Comparison of ENCODE assay signal across 19 mouse cellular contexts in the genomic region with DNA sequence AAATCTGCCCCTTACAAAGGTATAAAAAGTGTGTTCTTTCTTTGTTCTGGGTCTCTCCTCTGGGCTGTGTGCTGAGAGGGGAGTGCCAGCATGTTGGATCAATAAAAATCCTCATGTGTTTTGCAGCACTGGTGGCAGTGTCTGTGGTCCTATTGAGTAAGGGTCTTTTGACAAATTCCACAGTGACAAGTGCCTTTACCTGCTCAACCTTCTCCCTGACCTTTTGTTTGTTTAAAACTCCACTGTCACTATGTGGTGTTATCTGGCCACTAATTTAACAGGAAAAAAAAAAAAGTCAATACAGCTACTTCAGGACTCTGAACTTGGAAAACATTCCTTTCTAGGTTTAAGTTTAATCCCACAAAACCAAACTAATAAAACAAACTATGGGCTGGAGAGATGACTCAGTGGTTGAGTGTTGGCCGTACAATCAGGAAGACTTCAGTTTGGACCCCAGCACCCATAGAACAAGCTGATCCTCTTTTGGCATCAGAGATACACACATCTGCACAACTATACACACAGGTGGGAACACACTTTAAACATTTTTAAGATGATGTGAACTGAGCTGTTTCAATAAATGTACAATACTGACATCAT. TPM values are rescaled to one million over a fixed set of nuclear protein-coding genes. Genes with fewer than 3 reads are reported as not detected.
DNase-seq lines count a peak whose midpoint lies in the region; ATAC-seq and TF ChIP-seq lines count a peak whose summit lies in the region.
"Not testable (repeated sequence)": the region's sequence is repeated elsewhere in the genome, so short reads cannot be mapped to it uniquely, and the experiment has no call there.
"Had no signal": no experiment of that assay in that cellular context is flagged by ENCODE, and none has a peak within 500 bp of the region (broad histone marks: within the 10 kb centered on the region; RNA-seq: fewer than 3 reads in every experiment).

No protein-coding gene starts in this region.

- TF ChIP-seq CTCF in kidney, adult 2 months (conservative IDR thresholded peaks at IDR 0.05; ENCODE audit: insufficient read depth, insufficient read length, low read depth, low read length); liver, embryonic 14.5 days (IDR thresholded peaks at IDR 0.05; ENCODE audit: low read depth); liver, postnatal 0 days (IDR thresholded peaks at IDR 0.05; ENCODE audit: low read depth): not testable (repeated sequence)

- not testable (repeated sequence) for H3K4me3 ChIP-seq in intestine, embryonic 15.5 days (replicated peaks); kidney, adult 2 months (ENCODE audit: insufficient read depth, low read depth, low read length); liver, embryonic 11.5 days (ENCODE audit: low read depth, low read length); liver, embryonic 14.5 days (ENCODE audit: insufficient read depth in 1 of 2, low read depth in 2 of 2, low read length in 2 of 2); liver, postnatal 0 days (ENCODE audit: low read depth, low read length)

- not testable (repeated sequence) for H3K27ac ChIP-seq in intestine, embryonic 15.5 days; liver, embryonic 11.5 days (ENCODE audit: low read depth, low read length); liver, embryonic 14.5 days
- peak overlapping the region; percentile 86 for H3K27ac ChIP-seq in kidney, adult 2 months (ENCODE audit: insufficient read depth, low read depth, low read length)
- H3K27ac ChIP-seq in liver, postnatal 0 days (ENCODE audit: low read depth) = peak overlapping the region; percentile 73

- not testable (repeated sequence) for H3K9ac ChIP-seq in intestine, embryonic 15.5 days; liver, embryonic 11.5 days (ENCODE audit: low read depth, low read length); liver, embryonic 14.5 days (replicated peaks); liver, postnatal 0 days (replicated peaks)

- TF ChIP-seq EP300 in liver, embryonic 14.5 days (IDR thresholded peaks at IDR 0.05; ENCODE audit: low read depth); liver, postnatal 0 days (IDR thresholded peaks at IDR 0.05; ENCODE audit: low read depth): not testable (repeated sequence)

- not testable (repeated sequence) for H3K9me3 ChIP-seq in intestine, embryonic 15.5 days; liver, embryonic 11.5 days (ENCODE audit: control insufficient read depth, low read length); liver, embryonic 14.5 days (ENCODE audit: control insufficient read depth, low read length); liver, postnatal 0 days (ENCODE audit: low read length)

- peak; percentile 50 for ATAC-seq in intestine, embryonic 15.5 days
- ATAC-seq in liver, embryonic 11.5 days (replicated peaks; ENCODE audit: low FRiP score) = 0 out of 2 replicates have a peak, but pooled peaks have one; percentile 13
- ATAC-seq in liver, embryonic 14.5 days (ENCODE audit: insufficient read depth) = peak; percentile 60
- ATAC-seq in liver, postnatal 0 days = peak; percentile 81

- not testable (repeated sequence) for H3K27me3 ChIP-seq in intestine, embryonic 15.5 days (replicated peaks); kidney, adult 2 months (replicated peaks; ENCODE audit: control insufficient read depth, insufficient read depth, low read length); liver, embryonic 11.5 days (replicated peaks; ENCODE audit: control insufficient read depth, insufficient read depth, low read length); liver, embryonic 14.5 days (ENCODE audit: control insufficient read depth, insufficient read depth, low read length); liver, postnatal 0 days (ENCODE audit: insufficient read depth, low read length)

- not testable (repeated sequence) for TF ChIP-seq POLR2A in kidney, adult 2 months (IDR thresholded peaks at IDR 0.05; ENCODE audit: low read depth, low read length)

- H3K4me1 ChIP-seq in intestine, embryonic 15.5 days (replicated peaks); liver, embryonic 11.5 days (replicated peaks; ENCODE audit: control insufficient read depth, insufficient read depth, low read length); liver, embryonic 14.5 days (replicated peaks; ENCODE audit: control insufficient read depth in 2 of 2, insufficient read depth in 2 of 2, low read length in 1 of 2); liver, postnatal 0 days (ENCODE audit: insufficient read depth): not testable (repeated sequence)
- H3K4me1 ChIP-seq in kidney, adult 2 months (ENCODE audit: control insufficient read depth, insufficient read depth, low read length) = peaks cover 12% of the 10 kb centered on the region; the same call in 1 of the 2 replicates

- peak; percentile 54 for DNase-seq in kidney, adult 2 months
- not testable (repeated sequence) for DNase-seq in liver, embryonic 11.5 days (ENCODE audit: low spot score); liver, embryonic 14.5 days (ENCODE audit: low read depth in 3 of 3, low spot score in 3 of 3); liver, postnatal 0 days
- DNase-seq in yolk sac, embryonic 10.5 days (ENCODE audit: low spot score) = peak; percentile 33

- 70% methylated on average over 1 of the region's 1 CpGs for WGBS in intestine, embryonic 15.5 days
- WGBS in kidney, adult 2 months = 72% methylated on average over 1 of the region's 1 CpGs
- WGBS in liver, embryonic 11.5 days = 64% methylated on average over 1 of the region's 1 CpGs
- WGBS in liver, embryonic 14.5 days (ENCODE audit: insufficient replicate concordance) = 68% methylated on average over 1 of the region's 1 CpGs
- 47% methylated on average over 1 of the region's 1 CpGs for WGBS in liver, postnatal 0 days (ENCODE audit: insufficient replicate concordance)

- H3K4me2 ChIP-seq in intestine, embryonic 15.5 days (replicated peaks); liver, embryonic 11.5 days; liver, embryonic 14.5 days (ENCODE audit: low read depth); liver, postnatal 0 days (ENCODE audit: low read depth, low read length): not testable (repeated sequence)

- H3K36me3 ChIP-seq in intestine, embryonic 15.5 days; kidney, adult 2 months (ENCODE audit: control insufficient read depth, insufficient read depth, low read length): not testable (repeated sequence)
- peaks cover 18% of the 10 kb centered on the region for H3K36me3 ChIP-seq in liver, embryonic 11.5 days (ENCODE audit: control insufficient read depth, insufficient read depth, low read length)
- peaks cover 18% of the 10 kb centered on the region for H3K36me3 ChIP-seq in liver, embryonic 14.5 days (replicated peaks; ENCODE audit: control insufficient read depth, insufficient read depth, low read depth)
- peaks cover 22% of the 10 kb centered on the region for H3K36me3 ChIP-seq in liver, postnatal 0 days (replicated peaks; ENCODE audit: insufficient read depth, low read length)

RNA-seq across cellular contexts. Expression of gene Baat, which starts 4.0 kb away (rescaled TPM):
- 0.33 and 0.44 TPM in 2 replicates for polyA plus RNA-seq in intestine, embryonic 15.5 days (2015; fragmentation: Nextera tagmentation; extraction: Ambion mirVana)
- 4.4 and 5.7 TPM in 2 replicates for polyA plus RNA-seq in kidney, adult 2 months (2012; rRNA removed)
- 0.25 TPM in 1 of 2 replicates, not detected in the other for polyA plus RNA-seq in liver, embryonic 11.5 days (2014; fragmentation: Nextera tagmentation; extraction: Ambion mirVana)
- 0.39 and 0.47 TPM in 2 replicates for polyA plus RNA-seq in liver, embryonic 14.5 days (2012; rRNA removed)
- 0.86 and 1.0 TPM in 2 replicates for polyA plus RNA-seq in liver, embryonic 14.5 days (2014; fragmentation: Nextera tagmentation; extraction: Ambion mirVana)
- polyA plus RNA-seq in liver, postnatal 0 days (2015; fragmentation: Nextera tagmentation; extraction: Ambion mirVana) = 16.6 and 18.2 TPM in 2 replicates
- polyA plus RNA-seq: adrenal gland, adult 2 months; embryonic facial prominence, embryonic 15.5 days; forebrain, embryonic 14.5 days; G1E; heart, postnatal 0 days; hindbrain, embryonic 15.5 days had no signal

RNA-seq across cellular contexts. Expression of gene Mrpl50, which starts 10.6 kb away (rescaled TPM):
- 91.6 and 106 TPM in 2 replicates for polyA plus RNA-seq in intestine, embryonic 15.5 days (2015; fragmentation: Nextera tagmentation; extraction: Ambion mirVana)
- 14.7 and 21.2 TPM in 2 replicates for polyA plus RNA-seq in kidney, adult 2 months (2012; rRNA removed)
- polyA plus RNA-seq in liver, embryonic 11.5 days (2014; fragmentation: Nextera tagmentation; extraction: Ambion mirVana) = 89.4 and 106 TPM in 2 replicates
- 11.7 and 16.6 TPM in 2 replicates for polyA plus RNA-seq in liver, embryonic 14.5 days (2012; rRNA removed)
- polyA plus RNA-seq in liver, embryonic 14.5 days (2014; fragmentation: Nextera tagmentation; extraction: Ambion mirVana) = 55.7 TPM in 2 replicates
- 64.3 and 66.1 TPM in 2 replicates for polyA plus RNA-seq in liver, postnatal 0 days (2015; fragmentation: Nextera tagmentation; extraction: Ambion mirVana)

RNA-seq across cellular contexts. Expression of gene Zfp189, which starts 10.6 kb away (rescaled TPM):
- polyA plus RNA-seq in intestine, embryonic 15.5 days (2015; fragmentation: Nextera tagmentation; extraction: Ambion mirVana) = 4.8 and 5.7 TPM in 2 replicates
- polyA plus RNA-seq in kidney, adult 2 months (2012; rRNA removed) = 2.0 and 2.5 TPM in 2 replicates
- polyA plus RNA-seq in liver, embryonic 11.5 days (2014; fragmentation: Nextera tagmentation; extraction: Ambion mirVana) = 7.4 and 9.2 TPM in 2 replicates
- 0.88 and 1.5 TPM in 2 replicates for polyA plus RNA-seq in liver, embryonic 14.5 days (2012; rRNA removed)
- 2.6 and 3.5 TPM in 2 replicates for polyA plus RNA-seq in liver, embryonic 14.5 days (2014; fragmentation: Nextera tagmentation; extraction: Ambion mirVana)
- 2.2 and 2.5 TPM in 2 replicates for polyA plus RNA-seq in liver, postnatal 0 days (2015; fragmentation: Nextera tagmentation; extraction: Ambion mirVana)

RNA-seq across cellular contexts. Expression of gene Acnat1, which starts 36.6 kb away (rescaled TPM):
- 3.3 and 5.3 TPM in 2 replicates for polyA plus RNA-seq in intestine, embryonic 15.5 days (2015; fragmentation: Nextera tagmentation; extraction: Ambion mirVana)
- 41.7 and 46.9 TPM in 2 replicates for polyA plus RNA-seq in kidney, adult 2 months (2012; rRNA removed)
- not detected in 2 replicates for polyA plus RNA-seq in liver, embryonic 11.5 days (2014; fragmentation: Nextera tagmentation; extraction: Ambion mirVana)
- polyA plus RNA-seq in liver, embryonic 14.5 days (2012; rRNA removed) = 0.73 and 1.2 TPM in 2 replicates
- polyA plus RNA-seq in liver, embryonic 14.5 days (2014; fragmentation: Nextera tagmentation; extraction: Ambion mirVana) = 0.11 and 0.61 TPM in 2 replicates
- polyA plus RNA-seq in liver, postnatal 0 days (2015; fragmentation: Nextera tagmentation; extraction: Ambion mirVana) = 3.5 and 4.4 TPM in 2 replicates
- polyA plus RNA-seq: embryonic facial prominence, embryonic 12.5 days; forebrain, embryonic 11.5 days; forebrain, embryonic 14.5 days; forebrain, postnatal 0 days; frontal cortex, adult 2 months; G1E; heart, embryonic 11.5 days; heart, embryonic 14.5 days; heart, postnatal 0 days; hindbrain, embryonic 12.5 days; hindbrain, embryonic 15.5 days had no signal

RNA-seq across cellular contexts. Expression of gene Aldob, which starts 39.0 kb away (rescaled TPM):
- polyA plus RNA-seq in intestine, embryonic 15.5 days (2015; fragmentation: Nextera tagmentation; extraction: Ambion mirVana) = 330 and 349 TPM in 2 replicates
- 4,876 and 5,164 TPM in 2 replicates for polyA plus RNA-seq in kidney, adult 2 months (2012; rRNA removed)
- 22.8 and 23.8 TPM in 2 replicates for polyA plus RNA-seq in liver, embryonic 11.5 days (2014; fragmentation: Nextera tagmentation; extraction: Ambion mirVana)
- 88.5 and 103 TPM in 2 replicates for polyA plus RNA-seq in liver, embryonic 14.5 days (2012; rRNA removed)
- polyA plus RNA-seq in liver, embryonic 14.5 days (2014; fragmentation: Nextera tagmentation; extraction: Ambion mirVana) = 240 and 257 TPM in 2 replicates
- polyA plus RNA-seq in liver, postnatal 0 days (2015; fragmentation: Nextera tagmentation; extraction: Ambion mirVana) = 2,616 and 2,625 TPM in 2 replicates
- polyA plus RNA-seq: embryonic facial prominence, embryonic 12.5 days; forebrain, embryonic 11.5 days; G1E; hindbrain, embryonic 12.5 days had no signal

Comparison
In these comparisons a context has a peak if more than half of its experiments do, and no peak if none do; other contexts are left out.
1. ATAC-seq: peak in every context shown above with its lines; median percentile 81 in liver, postnatal 0 days; 60 in liver, embryonic 14.5 days; 50 in intestine, embryonic 15.5 days; 13 in liver, embryonic 11.5 days.